Mouse (Mus musculus): ENCODE results near the gene Nceh1. TPM values are rescaled to one million over a fixed set of nuclear protein-coding genes. Genes with fewer than 3 reads are reported as not detected.

Nceh1 gene
- total RNA-seq, 2 experiments from 2014 or later = 65.9 to 80.9 TPM

DNA sequence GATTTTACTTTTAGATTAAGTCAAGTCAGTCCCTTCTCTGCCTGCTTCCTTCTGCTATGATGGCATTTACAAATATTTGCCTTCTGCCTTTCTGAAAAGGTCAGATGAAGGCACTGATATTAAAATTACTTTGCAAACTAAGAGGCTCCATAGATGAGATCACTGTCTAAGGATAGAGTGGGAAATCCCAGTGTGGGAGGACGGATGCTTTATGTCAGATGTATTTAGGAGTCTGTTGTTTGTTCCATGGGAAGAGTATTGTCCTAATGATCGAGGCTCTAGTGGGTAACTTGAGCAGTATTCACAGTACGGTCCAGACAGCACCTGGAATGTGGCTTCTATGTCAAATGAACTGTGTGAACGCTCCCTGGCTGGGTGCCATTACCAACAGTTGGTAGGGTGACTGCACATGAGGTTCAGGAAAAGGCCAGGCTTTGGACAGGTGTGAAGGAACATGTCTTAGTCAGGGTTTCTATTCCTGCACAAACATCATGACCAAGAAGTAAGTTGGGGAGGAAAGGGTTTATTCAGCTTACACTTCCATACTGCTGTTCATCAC is 143.9 kb downstream of the Nceh1 start:
- DNase-seq = no peak

DNA sequence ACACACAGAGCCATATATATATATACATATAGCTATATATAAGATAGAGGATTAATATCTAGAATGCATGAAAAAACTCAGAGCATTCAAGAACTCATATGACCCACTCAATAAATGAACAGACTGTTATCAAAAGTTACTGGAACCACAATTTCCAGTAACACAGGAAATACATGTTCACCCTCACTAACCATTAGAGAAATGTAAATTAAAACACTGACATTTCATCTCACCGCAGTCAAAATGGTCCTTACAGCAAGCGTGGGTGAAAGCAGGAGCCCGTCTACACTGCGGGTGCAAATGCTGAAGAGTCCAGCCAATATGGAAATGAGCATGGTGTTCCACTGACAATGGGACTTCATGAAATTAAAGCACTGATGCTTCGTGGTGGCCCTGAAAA is 147.9 kb downstream of the Nceh1 start:
- no peak for DNase-seq

Other genes with a start within 250 kb of the Nceh1 start
- gene Ect2, start 29.1 kb upstream of the Nceh1 start, total RNA-seq (2021) = 10 to 100 TPM; 13.2 to 17.2 TPM
- gene Tnfsf10, start 134.1 kb downstream of the Nceh1 start, total RNA-seq (2021) = 10 to 100 TPM in 1 of 2 experiments, 1 to 10 TPM in 1; 8.0 to 15.0 TPM
- gene Ghsr, start 188.4 kb downstream of the Nceh1 start, total RNA-seq (2021) = not detected